Mouse (Mus musculus) CH12.LX (cell line): ENCODE data around the gene Fam71f1.

Source experiments
- CTCF ChIP-seq, 2 experiments: IDR thresholded peaks in 1 of 2; conservative IDR thresholded peaks in 1 of 2; 2 replicates each; pipeline ENCODE4 v1.5.1; 2011 to 2012; ENCODE audit warnings: low read depth in 2 of 2, low read length in 2 of 2, improper control_type of control experiment in 1 of 2, inconsistent platforms in 1 of 2, mild to moderate bottlenecking in 1 of 2, moderate library complexity in 1 of 2
- EP300 ChIP-seq: IDR thresholded peaks from 2 replicates; pipeline ENCODE4 v1.6.1; 2011; ENCODE audit warnings: low read length, improper control_type of control experiment
- GABPA ChIP-seq: IDR thresholded peaks from 2 replicates; pipeline ENCODE4 v1.6.1; 2012; ENCODE audit warnings: low read depth, low read length, improper control_type of control experiment, inconsistent platforms; ENCODE audit not compliant: insufficient replicate concordance
- HCFC1 ChIP-seq: IDR thresholded peaks from 2 replicates; pipeline ENCODE4 v1.6.1; 2012; ENCODE audit warnings: low read depth, mild to moderate bottlenecking, inconsistent platforms, low read length, improper control_type of control experiment
- MAFK ChIP-seq: IDR thresholded peaks from 2 replicates; pipeline ENCODE4 v1.6.1; 2011; ENCODE audit warnings: low read length, improper control_type of control experiment; ENCODE audit not compliant: insufficient replicate concordance
- POLR2A ChIP-seq: IDR thresholded peaks from 2 replicates; pipeline ENCODE4 v1.6.1; 2011; ENCODE audit warnings: low read depth, mild to moderate bottlenecking, improper control_type of control experiment, low read length
- RAD21 ChIP-seq: IDR thresholded peaks from 2 replicates; pipeline ENCODE4 v1.6.1; 2011; ENCODE audit warnings: low read depth, mild to moderate bottlenecking, low read length, improper control_type of control experiment, moderate library complexity
- RCOR1 ChIP-seq: conservative IDR thresholded peaks from 2 replicates; pipeline ENCODE4 v1.6.1; 2012; ENCODE audit warnings: low read depth, mild to moderate bottlenecking, inconsistent platforms, low read length, improper control_type of control experiment
- TBP ChIP-seq: conservative IDR thresholded peaks from 2 replicates; pipeline ENCODE4 v1.6.1; 2011; ENCODE audit warnings: low read depth, low read length, improper control_type of control experiment
- UBTF ChIP-seq: IDR thresholded peaks from 2 replicates; pipeline ENCODE4 v1.6.1; 2012; ENCODE audit warnings: low read depth, mild to moderate bottlenecking, inconsistent platforms, low read length, improper control_type of control experiment, moderate library complexity
- USF1 ChIP-seq: IDR thresholded peaks from 2 replicates; pipeline ENCODE4 v1.6.1; 2014; ENCODE audit warnings: low read depth, mild to moderate bottlenecking, inconsistent platforms, low read length, improper control_type of control experiment
- ZKSCAN1 ChIP-seq: IDR thresholded peaks from 2 replicates; pipeline ENCODE4 v1.6.1; 2012; ENCODE audit warnings: low read depth, inconsistent platforms, low read length, improper control_type of control experiment, borderline replicate concordance
- ZMIZ1 ChIP-seq: IDR thresholded peaks from 2 replicates; pipeline ENCODE4 v1.6.1; 2012; ENCODE audit warnings: low read depth, mild to moderate bottlenecking, inconsistent platforms, low read length, improper control_type of control experiment
- ZNF384 ChIP-seq: IDR thresholded peaks from 2 replicates; pipeline ENCODE4 v1.6.1; 2012; ENCODE audit warnings: low read depth, low read length, improper control_type of control experiment, inconsistent platforms

GRCm38 (mm10) chr6:29317286-29317685, 1.7 kb upstream of the Fam71f1 start:
- no peak for TF ChIP-seq CTCF (conservative IDR thresholded peaks at IDR 0.05 in 1 of 2, IDR thresholded peaks at IDR 0.05 in 1 of 2; ENCODE audit: low read depth in 2 of 2, low read length in 2 of 2)
- no peak for TF ChIP-seq RAD21
- TF ChIP-seq ZKSCAN1: no peak
- TF ChIP-seq UBTF: no peak
- no peak for TF ChIP-seq POLR2A
- no peak for TF ChIP-seq EP300
- TF ChIP-seq ZMIZ1: no peak
- TF ChIP-seq RCOR1: no peak
- TF ChIP-seq ZNF384: no peak
- no peak for TF ChIP-seq MAFK
- TF ChIP-seq GABPA: no peak
- TF ChIP-seq HCFC1: no peak
- TF ChIP-seq USF1: no peak
- no peak for TF ChIP-seq TBP
